ENCODE assay signal across 9 mouse cellular contexts in the genomic region with DNA sequence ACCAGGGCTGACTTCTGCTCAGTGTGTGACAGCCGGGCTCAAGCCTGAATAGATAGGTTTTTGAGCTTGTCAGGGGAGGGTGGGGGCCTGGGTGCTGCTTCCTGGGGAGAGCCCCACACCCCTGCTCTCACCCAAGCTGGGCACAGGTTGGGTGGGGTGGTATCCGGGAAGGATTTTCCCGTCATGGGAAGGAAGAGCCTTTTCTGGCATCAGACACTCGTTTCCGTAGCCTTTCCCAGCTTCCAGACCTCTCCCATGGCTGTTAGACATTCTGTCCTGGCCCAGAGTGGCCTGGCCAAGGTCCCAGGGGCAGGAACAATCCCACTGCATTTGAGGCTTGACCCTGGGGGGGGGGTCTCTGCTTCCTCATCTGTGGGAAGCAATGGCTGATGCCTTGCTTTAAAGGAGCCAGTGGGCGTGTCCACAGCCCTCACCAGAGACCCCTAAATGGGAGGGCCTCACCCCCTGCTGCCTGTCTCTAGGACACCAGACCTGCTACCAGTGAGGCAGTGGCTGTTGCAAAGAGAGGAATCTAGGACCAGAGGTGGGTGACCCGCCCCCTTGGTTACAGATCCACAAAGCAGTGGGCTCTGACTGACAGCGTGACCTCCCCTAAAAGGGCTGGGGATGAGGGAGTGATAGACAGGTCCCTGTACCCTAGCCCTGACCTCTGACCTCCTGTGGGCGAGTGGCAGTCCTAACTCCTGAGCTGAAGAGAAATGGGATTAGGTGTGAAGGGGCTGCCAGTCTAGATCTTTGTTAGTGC. TPM values are rescaled to one million over a fixed set of nuclear protein-coding genes. Genes with fewer than 3 reads are reported as not detected.
DNase-seq lines count a peak whose midpoint lies in the region; ATAC-seq and TF ChIP-seq lines count a peak whose summit lies in the region.
"Had no signal": no experiment of that assay in that cellular context is flagged by ENCODE, and none has a peak within 500 bp of the region (broad histone marks: within the 10 kb centered on the region; RNA-seq: fewer than 3 reads in every experiment).

No protein-coding gene starts in this region.

- H3K4me3 ChIP-seq in heart, adult 2 months = no peak overlapping the region
- H3K4me3 ChIP-seq in embryonic facial prominence, embryonic 15.5 days (replicated peaks) = no peak overlapping the region
- H3K4me3 ChIP-seq in kidney, embryonic 16.5 days (ENCODE audit: low read length) = no peak overlapping the region
- H3K4me3 ChIP-seq in midbrain, embryonic 13.5 days (replicated peaks) = no peak overlapping the region
- H3K4me3 ChIP-seq: limb, embryonic 12.5 days had no signal

- WGBS in heart, adult 2 months = 57% methylated on average over 9 of the region's 9 CpGs
- WGBS in embryonic facial prominence, embryonic 15.5 days = 52% methylated on average over 9 of the region's 9 CpGs
- WGBS in kidney, embryonic 16.5 days = 53% methylated on average over 9 of the region's 9 CpGs
- WGBS in midbrain, embryonic 13.5 days = 13% methylated on average over 9 of the region's 9 CpGs

- H3K27ac ChIP-seq in heart, adult 2 months = peak overlapping the region; percentile 72
- peak overlapping the region; percentile 67; the same call in 1 of the 2 replicates for H3K27ac ChIP-seq in embryonic facial prominence, embryonic 15.5 days (replicated peaks)
- peak overlapping the region; percentile 91 for H3K27ac ChIP-seq in kidney, embryonic 16.5 days (ENCODE audit: low read length)
- peak overlapping the region; percentile 47; the same call in 1 of the 2 replicates for H3K27ac ChIP-seq in midbrain, embryonic 13.5 days

- peaks cover 33% of the 10 kb centered on the region for H3K4me1 ChIP-seq in heart, adult 2 months (ENCODE audit: control insufficient read depth, insufficient read depth, low read length)
- H3K4me1 ChIP-seq in embryonic facial prominence, embryonic 15.5 days = peaks cover 91% of the 10 kb centered on the region
- peaks cover 84% of the 10 kb centered on the region for H3K4me1 ChIP-seq in kidney, embryonic 16.5 days (ENCODE audit: insufficient read depth, low read length)
- peaks cover 89% of the 10 kb centered on the region for H3K4me1 ChIP-seq in midbrain, embryonic 13.5 days (replicated peaks)

- no peak for ATAC-seq in embryonic facial prominence, embryonic 15.5 days (ENCODE audit: insufficient number of reproducible peaks, low FRiP score, low TSS enrichment, low read depth)
- no peak for ATAC-seq in kidney, embryonic 16.5 days (ENCODE audit: low FRiP score, low TSS enrichment)
- no peak for ATAC-seq in midbrain, embryonic 13.5 days
- no peak for ATAC-seq in CD4-positive, CD25-positive, alpha-beta regulatory T cell, adult 4 months

- no peaks in the 10 kb centered on the region for H3K36me3 ChIP-seq in heart, adult 2 months (ENCODE audit: control insufficient read depth, insufficient read depth, low read length)
- peaks cover 21% of the 10 kb centered on the region for H3K36me3 ChIP-seq in embryonic facial prominence, embryonic 15.5 days
- peaks cover 4% of the 10 kb centered on the region for H3K36me3 ChIP-seq in kidney, embryonic 16.5 days (ENCODE audit: insufficient read depth, low read length)
- peaks cover 29% of the 10 kb centered on the region for H3K36me3 ChIP-seq in midbrain, embryonic 13.5 days

- no peak overlapping the region for H3K4me2 ChIP-seq in embryonic facial prominence, embryonic 15.5 days (replicated peaks)
- no peak overlapping the region for H3K4me2 ChIP-seq in kidney, embryonic 16.5 days (replicated peaks; ENCODE audit: low read depth, low read length)
- peak overlapping the region; percentile 22; the same call in 1 of the 2 replicates for H3K4me2 ChIP-seq in midbrain, embryonic 13.5 days (replicated peaks)

- no peak for TF ChIP-seq POLR2A in heart, adult 2 months (IDR thresholded peaks at IDR 0.05; ENCODE audit: insufficient read depth, low read depth, low read length)

- DNase-seq in heart, adult 2 months = peak in 1 of 2 experiments; percentile 47
- no peak for DNase-seq in heart, postnatal 10 days
- no peak for DNase-seq in cerebellum, postnatal 25 days
- no peak for DNase-seq in T-cell, adult 2 months (ENCODE audit: low spot score)

- intact Hi-C loops in heart, adult 2 months (cut with DNase I) = no loop called here
- intact Hi-C loops in heart, postnatal 10 days (cut with DNase I) = no loop called here

- 0 out of 2 replicates have a peak overlapping the region, but pooled peaks have one; percentile 13 for H3K9ac ChIP-seq in heart, adult 2 months (ENCODE audit: low read depth, low read length)
- H3K9ac ChIP-seq in embryonic facial prominence, embryonic 15.5 days = no peak overlapping the region
- H3K9ac ChIP-seq in kidney, embryonic 16.5 days (replicated peaks; ENCODE audit: low read length) = peak overlapping the region; percentile 52; the same call in 1 of the 2 replicates
- H3K9ac ChIP-seq in midbrain, embryonic 13.5 days (replicated peaks) = no peak overlapping the region; the same call in 1 of the 2 replicates

- no peak for TF ChIP-seq CTCF in heart, adult 2 months (IDR thresholded peaks at IDR 0.05)

- no peaks in the 10 kb centered on the region for H3K79me2 ChIP-seq in heart, adult 2 months (replicated peaks; ENCODE audit: control insufficient read depth, insufficient read depth, low read length)

- TF ChIP-seq EP300 in heart, adult 2 months (IDR thresholded peaks at IDR 0.05; ENCODE audit: insufficient read depth, low read depth, low read length) = peak; percentile 42; the same call in 1 of the 2 replicates

- no peaks in the 10 kb centered on the region for H3K27me3 ChIP-seq in heart, adult 2 months (ENCODE audit: control insufficient read depth, insufficient read depth, low read length)
- no peaks in the 10 kb centered on the region for H3K27me3 ChIP-seq in embryonic facial prominence, embryonic 15.5 days
- no peaks in the 10 kb centered on the region for H3K27me3 ChIP-seq in kidney, embryonic 16.5 days (ENCODE audit: insufficient read depth, low read length)
- no peaks in the 10 kb centered on the region for H3K27me3 ChIP-seq in midbrain, embryonic 13.5 days
- H3K27me3 ChIP-seq: limb, embryonic 12.5 days had no signal

- no peaks in the 10 kb centered on the region for H3K9me3 ChIP-seq in embryonic facial prominence, embryonic 15.5 days (replicated peaks)
- no peaks in the 10 kb centered on the region for H3K9me3 ChIP-seq in kidney, embryonic 16.5 days (ENCODE audit: low read length)
- no peaks in the 10 kb centered on the region for H3K9me3 ChIP-seq in midbrain, embryonic 13.5 days
- H3K9me3 ChIP-seq: limb, embryonic 12.5 days had no signal

RNA-seq across cellular contexts. Expression of gene Sema3f, which starts 13.2 kb away (rescaled TPM):
- total RNA-seq in heart, adult 2 months (2021) = 10 to 100 TPM; 13.4 to 16.8 TPM
- 29.1 and 31.8 TPM in 2 replicates for polyA plus RNA-seq in heart, adult 2 months (2012; rRNA removed)
- total RNA-seq in heart, postnatal 10 days (2021) = 10 to 100 TPM; 19.4 to 22.2 TPM
- 40.6 and 44.6 TPM in 2 replicates for polyA plus RNA-seq in embryonic facial prominence, embryonic 15.5 days (2015; fragmentation: Nextera tagmentation; extraction: Ambion mirVana)
- 20.9 and 25.7 TPM in 2 replicates for polyA plus RNA-seq in kidney, embryonic 16.5 days (2015; fragmentation: Nextera tagmentation; extraction: Ambion mirVana)
- polyA plus RNA-seq in midbrain, embryonic 13.5 days (2015; fragmentation: Nextera tagmentation; extraction: Ambion mirVana) = 18.9 and 24.6 TPM in 2 replicates
- polyA plus RNA-seq in CD4-positive, CD25-positive, alpha-beta regulatory T cell, adult 4 months (2017; shearing (Covaris generic)) = not detected

RNA-seq across cellular contexts. Expression of gene Gnat1, which starts 17.5 kb away (rescaled TPM):
- total RNA-seq in heart, adult 2 months (2021) = not detected
- not detected in 2 replicates for polyA plus RNA-seq in heart, adult 2 months (2012; rRNA removed)
- not detected for total RNA-seq in heart, postnatal 10 days (2021)
- 1.9 and 3.4 TPM in 2 replicates for polyA plus RNA-seq in embryonic facial prominence, embryonic 15.5 days (2015; fragmentation: Nextera tagmentation; extraction: Ambion mirVana)
- polyA plus RNA-seq in kidney, embryonic 16.5 days (2015; fragmentation: Nextera tagmentation; extraction: Ambion mirVana) = 2.8 and 3.0 TPM in 2 replicates
- polyA plus RNA-seq in midbrain, embryonic 13.5 days (2015; fragmentation: Nextera tagmentation; extraction: Ambion mirVana) = 2.4 and 2.7 TPM in 2 replicates
- 1 to 10 TPM in 1 of 2 experiments, not detected in 1; 1.6 TPM for polyA plus RNA-seq in CD4-positive, CD25-positive, alpha-beta regulatory T cell, adult 4 months (2017; shearing (Covaris generic))

RNA-seq across cellular contexts. Expression of gene Slc38a3, which starts 27.7 kb away (rescaled TPM):
- 10 to 100 TPM; 71.5 to 88.3 TPM for total RNA-seq in heart, adult 2 months (2021)
- polyA plus RNA-seq in heart, adult 2 months (2012; rRNA removed) = 162 and 314 TPM in 2 replicates
- total RNA-seq in heart, postnatal 10 days (2021) = 10 to 100 TPM; 20.5 to 22.6 TPM
- polyA plus RNA-seq in embryonic facial prominence, embryonic 15.5 days (2015; fragmentation: Nextera tagmentation; extraction: Ambion mirVana) = 3.7 and 4.2 TPM in 2 replicates
- 12.4 and 12.9 TPM in 2 replicates for polyA plus RNA-seq in kidney, embryonic 16.5 days (2015; fragmentation: Nextera tagmentation; extraction: Ambion mirVana)
- polyA plus RNA-seq in midbrain, embryonic 13.5 days (2015; fragmentation: Nextera tagmentation; extraction: Ambion mirVana) = 18.7 and 22.0 TPM in 2 replicates
- not detected for polyA plus RNA-seq in CD4-positive, CD25-positive, alpha-beta regulatory T cell, adult 4 months (2017; shearing (Covaris generic))

Comparison
In these comparisons a context has a peak if more than half of its experiments do, and no peak if none do; other contexts are left out.
1. H3K9ac ChIP-seq: peak in heart, adult 2 months (single experiment) and kidney, embryonic 16.5 days (single experiment); none in embryonic facial prominence, embryonic 15.5 days (single experiment) and midbrain, embryonic 13.5 days (single experiment).
2. RNA of gene Sema3f, which starts 13.2 kb away (polyA plus RNA-seq): 40.6 to 44.6 TPM in embryonic facial prominence, embryonic 15.5 days, 29.1 to 31.8 TPM in heart, adult 2 months, 18.9 to 24.6 TPM in midbrain, embryonic 13.5 days and 20.9 to 25.7 TPM in kidney, embryonic 16.5 days; not detected in CD4-positive, CD25-positive, alpha-beta regulatory T cell, adult 4 months; every median in the first group is over 10 times any median in the second.
3. Peak in every context shown above with its lines, with median percentiles within 50 percentile points of each other: H3K27ac ChIP-seq.